Mouse (Mus musculus) granulocyte monocyte progenitor cell, adult 5-6 weeks (primary cell): ENCODE data around the gene Bcl2l12. TPM values are rescaled to one million over a fixed set of nuclear protein-coding genes. Genes with fewer than 3 reads are reported as not detected.
"Not testable (repeated sequence)": the region's sequence is repeated elsewhere in the genome, so short reads cannot be mapped to it uniquely, and the experiment has no call there.

ENCODE experiments used
- ATAC-seq: replicated peaks from 2 replicates; pipeline ENCODE4 v1.8.0; 2016; ENCODE audit warnings: mild to moderate bottlenecking, moderate TSS enrichment, inconsistent platforms; ENCODE audit not compliant: poor library complexity, severe bottlenecking
- total RNA-seq, 2 experiments: library from RNA; stranded (forward) in 1 of 2; stranded (reverse) in 1 of 2; fragments of 200-712, 200-1000 nt in 1 of 2; fragments of >200 nt in 1 of 2; fragmentation: Nextera tagmentation in 1 of 2; gene quantifications; 2 replicates each; pipeline ENCODE4 v1.2.3; 2014 to 2017

Gene Bcl2l12
- total RNA-seq (2014; fragmentation: Nextera tagmentation) (19.4 and 57.9 TPM in 2 replicates), total RNA-seq (2017) (18.4 and 32.9 TPM in 2 replicates)

DNA sequence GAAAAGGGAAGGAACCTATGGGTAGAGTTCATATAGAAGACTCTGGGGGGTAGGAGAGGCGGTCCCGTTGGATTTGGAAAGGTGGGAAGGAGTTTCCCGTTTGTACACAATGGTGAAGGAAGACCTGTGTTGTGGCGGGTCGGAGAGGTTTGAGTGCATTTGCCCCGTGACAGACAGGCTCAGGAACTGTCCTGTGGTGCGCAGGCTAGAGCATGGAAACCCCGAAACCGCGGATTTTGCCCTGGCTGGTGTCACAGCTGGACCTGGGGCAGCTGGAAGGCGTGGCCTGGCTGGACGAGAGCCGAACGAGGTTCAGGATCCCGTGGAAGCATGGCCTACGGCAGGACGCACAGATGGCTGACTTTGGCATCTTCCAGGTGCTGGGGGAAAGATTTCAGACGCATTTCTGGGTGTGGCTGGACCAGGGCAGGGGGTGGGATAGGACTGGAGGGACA, at the start of gene Bcl2l12:
Gene Bcl2l12 (minus strand): TSS at position 212 of the 455 bp plus-strand sequence.
- peak; percentile 53 for ATAC-seq

DNA sequence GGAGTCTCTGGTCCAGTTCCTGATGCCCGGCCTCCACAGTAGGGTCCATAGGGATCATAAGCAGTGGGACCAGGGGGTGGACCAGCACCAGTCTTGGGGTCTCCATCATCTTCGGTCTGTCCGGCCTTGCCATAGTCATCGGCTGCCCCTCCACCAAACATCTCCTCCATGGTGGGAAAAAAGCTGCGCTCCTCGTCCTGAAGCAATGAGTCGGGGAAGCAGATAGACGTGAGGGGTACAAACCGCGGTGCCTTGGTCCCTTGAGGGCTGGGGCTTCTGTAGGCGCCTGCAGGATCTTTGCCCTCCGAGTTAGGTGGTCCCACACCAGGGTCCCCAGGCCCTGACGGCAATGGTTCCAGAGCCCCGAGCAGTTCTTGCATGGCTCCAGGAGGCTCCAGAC, 49.0 kb upstream of the Bcl2l12 start:
- no peak for ATAC-seq

DNA sequence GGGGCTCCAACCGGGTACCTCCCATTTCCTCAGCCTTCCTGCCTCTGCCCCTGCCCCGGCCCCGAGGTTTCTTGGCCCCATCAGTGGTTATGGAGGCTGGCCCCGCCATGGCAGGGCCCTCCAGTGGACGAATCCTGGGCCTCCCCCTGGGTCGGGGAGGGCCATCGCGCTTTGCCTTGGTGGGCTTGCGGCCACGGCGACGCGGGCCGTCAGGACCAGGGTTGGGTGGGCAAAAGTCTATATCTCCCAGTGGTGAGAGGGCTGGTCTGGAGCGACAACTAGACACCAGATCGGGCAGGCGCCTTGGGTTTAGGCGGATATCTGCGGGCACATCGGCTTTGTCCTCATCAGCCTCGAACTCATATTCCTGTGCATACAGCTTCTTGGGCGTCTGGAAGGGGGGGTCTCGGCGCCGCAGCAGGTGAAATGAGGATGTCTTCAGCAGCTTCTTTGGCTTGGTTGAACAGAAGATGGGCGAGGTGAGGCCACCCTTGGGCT, 48.4 kb upstream of the Bcl2l12 start:
- no peak for ATAC-seq

DNA sequence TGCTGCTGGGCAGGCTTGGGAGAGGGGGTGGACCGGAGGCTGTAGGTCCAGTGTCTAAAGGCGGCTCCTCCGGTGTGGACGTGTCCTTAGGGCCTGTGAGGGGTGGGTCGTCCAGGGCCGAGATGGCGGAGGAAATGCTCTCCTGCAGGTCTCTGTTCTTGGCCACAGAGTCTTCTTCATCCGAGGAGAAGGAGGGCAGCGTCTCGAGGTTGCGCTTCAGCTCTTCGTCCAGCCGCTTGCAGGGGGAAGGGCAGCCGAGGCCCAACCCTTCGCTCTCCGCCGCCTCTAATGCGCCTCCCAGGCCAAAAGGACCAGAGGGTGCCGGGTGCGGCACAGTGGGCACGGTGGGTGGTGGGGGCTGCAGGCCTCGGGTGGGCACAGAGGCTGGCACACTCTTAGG, 47.2 kb upstream of the Bcl2l12 start:
- ATAC-seq = no peak

DNA sequence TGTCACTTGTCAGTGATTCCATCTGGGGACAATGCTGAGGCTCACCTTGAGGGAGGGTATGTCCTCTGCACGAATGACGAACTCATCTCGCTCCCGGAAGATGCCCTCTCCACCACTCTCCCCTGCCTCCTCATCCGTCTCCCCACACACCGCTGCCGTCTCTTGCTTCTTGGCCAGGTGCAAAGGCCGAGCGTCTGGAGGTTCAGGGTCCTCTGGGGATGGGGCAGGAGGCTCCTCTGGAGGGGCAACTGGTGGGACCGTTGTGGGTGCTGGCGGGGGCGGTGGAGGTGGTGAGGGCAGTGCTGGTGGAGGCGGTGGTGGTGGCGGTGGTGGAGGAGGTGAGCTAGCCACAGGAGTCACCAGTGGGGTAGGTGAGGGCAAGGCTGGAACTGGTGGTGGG, 44.8 kb upstream of the Bcl2l12 start:
- no peak for ATAC-seq

DNA sequence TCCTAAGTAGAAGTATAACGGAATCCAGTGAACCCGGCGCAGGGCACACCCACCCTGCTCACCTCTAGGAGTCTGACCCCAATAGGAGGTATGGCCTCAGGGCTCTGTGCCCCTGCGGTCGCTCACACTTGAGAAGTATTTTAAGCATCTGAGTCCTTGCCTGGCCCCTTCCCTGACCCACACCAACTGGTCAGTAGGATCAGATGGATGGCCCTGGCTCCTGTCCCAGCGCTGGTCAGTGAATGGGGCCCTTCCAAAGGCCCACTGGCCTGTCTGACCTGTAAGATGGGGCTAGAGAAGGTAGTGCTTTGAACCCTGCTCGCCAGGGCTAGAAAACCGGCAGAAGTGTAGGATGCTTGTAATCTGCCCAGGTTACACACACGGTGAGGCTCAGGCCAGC, 42.3 kb upstream of the Bcl2l12 start:
- ATAC-seq = no peak

DNA sequence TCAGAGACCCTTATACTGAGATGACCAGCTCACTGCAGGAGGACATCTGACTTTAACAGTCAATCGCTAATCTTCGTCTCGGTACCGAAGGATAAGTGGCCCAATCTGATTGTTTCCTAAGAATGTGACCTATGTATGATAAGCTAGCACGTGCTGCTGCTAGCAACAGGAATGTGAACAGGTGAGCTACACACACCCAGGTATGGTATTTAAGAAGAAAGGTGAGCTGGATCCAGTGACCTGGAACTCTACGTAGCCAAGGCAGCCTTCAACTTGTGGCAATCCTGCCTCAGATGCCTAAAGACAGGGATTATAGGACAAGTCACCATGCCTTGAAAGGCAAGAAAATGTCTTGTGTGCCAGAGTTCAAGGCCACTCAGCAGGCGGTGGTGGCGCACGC, 39.9 kb upstream of the Bcl2l12 start:
- ATAC-seq = no peak

DNA sequence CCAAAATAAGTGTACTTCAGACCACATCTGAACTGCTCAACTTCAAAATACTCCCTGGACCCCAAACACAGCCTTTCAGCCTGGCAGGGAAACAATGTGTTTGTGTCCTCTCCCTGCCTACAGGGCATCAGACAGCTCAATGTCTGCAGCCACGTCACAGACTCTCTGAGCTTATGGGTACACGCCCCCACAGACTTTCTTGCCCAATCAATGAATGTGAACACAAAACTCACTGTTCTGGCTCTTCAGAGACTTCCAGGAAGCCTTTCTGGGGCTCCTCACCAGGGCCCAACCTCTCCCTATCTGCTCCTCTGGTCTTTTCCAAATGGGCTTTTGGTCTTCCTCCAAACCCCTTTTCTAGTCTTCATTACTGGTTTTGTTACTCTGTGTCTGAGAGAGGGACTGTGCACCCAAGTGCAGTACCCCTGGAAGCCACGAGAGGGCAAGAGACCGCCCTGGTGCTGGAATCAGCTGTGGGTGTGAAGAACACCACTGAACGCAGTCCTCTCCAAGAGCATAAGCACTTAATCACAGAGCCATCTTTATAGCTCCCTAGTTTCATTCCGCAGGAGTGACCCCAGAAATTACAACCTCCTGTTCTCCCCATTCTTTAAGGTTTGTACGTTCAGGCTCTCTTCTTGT, 39.3 kb upstream of the Bcl2l12 start:
- ATAC-seq = peak; percentile 79

DNA sequence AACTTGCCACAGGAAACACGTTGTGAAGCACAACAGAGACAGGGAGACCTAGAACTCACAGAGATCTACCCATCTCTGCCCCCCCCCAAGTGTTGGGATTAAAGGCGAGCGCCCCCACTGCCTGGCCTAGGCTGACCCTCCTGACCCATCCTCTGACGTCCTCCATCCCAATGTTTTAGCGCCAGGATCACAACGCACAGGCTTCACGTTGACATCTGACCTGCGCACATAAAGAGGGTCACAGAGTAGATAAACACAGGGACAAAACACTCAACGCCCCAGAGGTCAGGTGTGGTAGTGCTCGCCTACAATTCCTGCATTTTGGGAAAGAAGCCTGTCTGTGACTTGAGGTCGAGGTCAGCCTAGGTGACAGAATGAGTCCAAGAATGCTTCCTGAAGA, 38.2 kb upstream of the Bcl2l12 start:
- ATAC-seq = no peak

DNA sequence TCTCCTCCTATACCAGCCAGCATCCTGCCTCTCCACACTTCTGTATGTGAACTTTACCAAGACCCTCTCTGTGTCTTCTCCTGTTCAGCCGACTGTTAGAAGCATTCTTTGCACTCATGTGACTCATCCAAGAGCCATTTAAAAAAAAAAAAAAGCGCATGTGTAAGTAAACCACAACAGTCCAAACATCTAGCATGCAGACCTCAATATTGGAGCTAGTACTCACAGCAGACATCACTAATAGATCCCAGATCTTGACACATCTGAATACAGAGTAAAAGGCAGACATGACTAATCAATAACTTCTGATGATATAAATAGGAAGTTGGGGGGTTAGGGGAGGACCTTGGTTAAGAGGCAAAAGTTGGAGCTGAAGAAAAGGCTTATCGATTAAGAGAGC, 37.1 kb upstream of the Bcl2l12 start:
- ATAC-seq = no peak

DNA sequence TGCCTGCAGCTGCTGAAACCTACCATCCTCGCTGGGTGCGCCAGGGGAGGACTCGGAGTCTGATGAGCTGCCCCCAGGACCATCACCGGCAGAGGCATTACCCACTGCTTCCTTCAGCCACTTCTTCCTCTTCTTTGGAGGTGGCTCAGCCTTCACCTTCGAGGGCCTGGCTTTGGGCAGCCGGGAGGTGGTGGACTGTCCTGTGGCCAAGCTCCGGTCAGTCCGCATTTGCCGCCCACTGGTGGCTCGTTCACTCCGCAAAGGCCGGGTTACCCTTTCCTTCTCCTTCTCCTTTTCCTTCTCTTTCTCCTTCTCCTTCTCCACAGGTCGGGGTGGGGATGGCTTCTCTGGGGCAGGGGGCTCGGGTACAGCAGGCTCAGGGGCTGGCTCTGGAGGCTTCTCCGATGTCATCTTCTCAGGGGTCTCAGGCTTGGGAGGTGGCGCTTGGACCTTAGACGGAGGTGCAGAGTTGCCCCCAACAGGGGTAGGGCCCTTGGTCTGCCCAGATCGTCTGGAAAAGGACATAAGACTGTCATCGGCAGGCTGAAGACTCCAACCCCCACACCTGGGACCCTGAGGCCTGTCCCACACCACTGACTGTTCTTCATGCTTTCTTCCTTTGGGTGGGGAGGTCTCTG, 35.3 kb upstream of the Bcl2l12 start:
- ATAC-seq = no peak

DNA sequence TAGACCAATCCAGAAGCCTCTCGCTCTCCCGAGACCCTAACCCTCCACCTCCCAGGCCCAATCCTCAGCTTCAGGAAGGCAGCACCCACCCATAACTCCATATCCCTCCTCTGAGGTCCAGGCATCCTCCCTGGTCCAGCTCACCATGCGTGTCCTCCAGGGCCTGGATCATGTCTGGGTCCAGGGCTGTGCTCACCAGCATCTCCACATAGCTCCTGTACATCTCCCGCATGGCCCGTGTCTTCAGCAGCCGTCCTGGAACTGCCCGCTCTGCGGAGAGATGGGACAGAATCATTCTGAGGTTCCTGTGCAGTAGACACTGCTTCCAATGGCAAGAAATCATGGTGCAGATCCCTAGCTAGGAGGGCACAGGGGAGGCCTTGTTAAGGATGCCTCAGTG, 32.3 kb upstream of the Bcl2l12 start:
- ATAC-seq = no peak

DNA sequence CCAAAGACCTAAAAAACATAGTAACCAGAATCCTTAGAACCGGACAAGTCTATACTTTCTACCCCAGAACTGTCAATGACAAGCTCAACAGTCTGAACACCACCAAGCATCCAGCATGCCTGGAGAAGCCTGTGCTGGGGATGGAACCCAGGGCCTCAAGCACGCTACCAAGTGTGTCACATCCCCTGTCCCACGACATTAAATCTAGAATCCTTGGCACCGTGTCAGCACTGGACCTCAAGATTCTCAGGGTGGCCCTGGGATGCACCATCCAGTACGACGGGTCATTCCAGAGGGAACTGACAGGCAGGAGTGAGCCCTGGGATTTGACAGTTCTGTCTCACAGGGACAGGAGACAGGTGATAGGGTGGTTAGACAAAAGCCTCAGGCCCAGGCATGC, 31.5 kb upstream of the Bcl2l12 start:
- ATAC-seq = no peak

DNA sequence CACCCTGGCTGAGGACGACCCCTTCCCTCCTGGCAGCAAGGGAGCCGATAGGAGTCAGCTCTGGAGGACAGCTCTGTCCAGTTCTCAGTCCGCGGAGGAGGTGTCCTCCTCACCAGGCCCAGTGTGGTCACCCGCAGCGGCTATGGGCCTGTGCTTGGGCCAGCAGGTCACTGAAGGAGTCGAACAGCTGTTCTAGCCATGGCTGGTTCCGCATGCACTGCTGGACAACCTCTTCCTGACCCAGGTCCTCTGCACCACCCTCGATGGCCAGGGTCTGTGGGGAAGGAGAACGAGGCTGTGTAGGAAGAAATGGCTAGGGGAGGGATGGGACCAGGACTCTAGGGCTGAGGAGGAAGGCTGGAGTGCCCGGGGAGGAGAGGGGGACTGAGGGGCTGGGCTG, 29.8 kb upstream of the Bcl2l12 start:
- ATAC-seq = no peak

DNA sequence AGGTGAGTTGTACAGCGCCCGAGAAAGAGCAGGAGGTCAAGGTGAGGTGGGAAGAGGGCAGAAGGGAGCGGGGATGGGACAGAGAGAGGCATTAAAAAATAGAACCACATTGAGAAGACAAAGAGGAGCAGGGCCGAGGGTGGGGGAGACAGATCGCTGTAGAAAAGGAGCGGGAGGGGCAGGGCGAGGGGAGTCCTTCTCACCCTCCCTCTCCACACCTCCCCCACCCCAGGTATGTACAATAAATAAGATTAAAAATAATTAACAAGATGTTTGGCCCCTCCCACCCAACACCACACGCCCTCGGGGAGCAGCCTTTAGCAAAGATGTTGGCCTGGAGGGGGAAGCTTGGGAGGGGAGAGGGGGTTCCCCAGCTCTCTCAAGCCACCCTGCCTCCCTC, 29.2 kb upstream of the Bcl2l12 start:
- no peak for ATAC-seq

DNA sequence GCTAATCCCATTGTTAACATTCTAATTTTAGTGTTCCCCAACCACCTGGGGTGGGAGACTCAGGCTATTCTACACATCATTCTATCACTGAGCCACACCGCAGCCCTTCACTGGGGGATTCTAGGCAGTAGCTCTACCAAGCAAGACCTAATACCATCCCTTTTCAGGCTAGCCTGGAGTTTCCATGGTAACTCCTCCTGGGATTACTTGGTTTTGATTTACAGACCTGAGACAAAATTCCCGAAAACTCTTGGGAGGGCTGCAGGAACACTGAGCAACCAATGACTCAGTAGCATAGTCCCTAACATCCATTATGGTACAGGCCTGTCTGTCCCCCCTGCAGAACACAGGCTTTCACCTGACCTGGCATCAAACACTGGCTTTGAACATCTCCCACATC, 27.7 kb upstream of the Bcl2l12 start:
- ATAC-seq = no peak

DNA sequence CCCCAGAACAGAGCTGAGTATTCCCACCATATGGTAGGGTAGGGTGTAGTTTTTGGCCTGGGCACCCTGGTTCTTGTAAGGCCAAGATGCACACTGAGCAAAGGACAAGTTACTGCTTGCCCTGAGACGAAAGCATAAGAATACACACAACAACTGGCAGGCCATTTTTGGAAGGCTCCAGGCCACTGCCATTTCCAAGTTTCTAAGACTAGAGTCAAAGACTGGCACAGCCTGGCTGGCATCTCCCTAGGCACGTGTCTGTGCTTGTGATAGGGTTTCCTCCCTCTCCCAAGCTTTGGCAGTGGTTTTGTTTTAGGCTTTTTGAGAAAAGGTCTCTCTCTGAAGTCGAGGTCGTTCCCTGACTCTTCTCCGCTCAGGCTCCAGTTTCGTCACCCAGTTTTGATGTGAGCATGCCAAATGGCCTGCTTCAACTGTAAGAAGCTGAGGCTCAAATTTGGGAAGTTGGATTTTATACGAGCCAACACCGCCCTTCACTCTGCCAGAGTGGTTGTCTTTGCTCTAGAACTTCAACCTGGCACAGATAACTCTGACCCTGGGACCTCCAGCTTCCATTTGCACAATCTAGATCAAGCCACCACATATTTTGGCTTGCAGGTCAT, 27.2 kb upstream of the Bcl2l12 start:
- no peak for ATAC-seq

DNA sequence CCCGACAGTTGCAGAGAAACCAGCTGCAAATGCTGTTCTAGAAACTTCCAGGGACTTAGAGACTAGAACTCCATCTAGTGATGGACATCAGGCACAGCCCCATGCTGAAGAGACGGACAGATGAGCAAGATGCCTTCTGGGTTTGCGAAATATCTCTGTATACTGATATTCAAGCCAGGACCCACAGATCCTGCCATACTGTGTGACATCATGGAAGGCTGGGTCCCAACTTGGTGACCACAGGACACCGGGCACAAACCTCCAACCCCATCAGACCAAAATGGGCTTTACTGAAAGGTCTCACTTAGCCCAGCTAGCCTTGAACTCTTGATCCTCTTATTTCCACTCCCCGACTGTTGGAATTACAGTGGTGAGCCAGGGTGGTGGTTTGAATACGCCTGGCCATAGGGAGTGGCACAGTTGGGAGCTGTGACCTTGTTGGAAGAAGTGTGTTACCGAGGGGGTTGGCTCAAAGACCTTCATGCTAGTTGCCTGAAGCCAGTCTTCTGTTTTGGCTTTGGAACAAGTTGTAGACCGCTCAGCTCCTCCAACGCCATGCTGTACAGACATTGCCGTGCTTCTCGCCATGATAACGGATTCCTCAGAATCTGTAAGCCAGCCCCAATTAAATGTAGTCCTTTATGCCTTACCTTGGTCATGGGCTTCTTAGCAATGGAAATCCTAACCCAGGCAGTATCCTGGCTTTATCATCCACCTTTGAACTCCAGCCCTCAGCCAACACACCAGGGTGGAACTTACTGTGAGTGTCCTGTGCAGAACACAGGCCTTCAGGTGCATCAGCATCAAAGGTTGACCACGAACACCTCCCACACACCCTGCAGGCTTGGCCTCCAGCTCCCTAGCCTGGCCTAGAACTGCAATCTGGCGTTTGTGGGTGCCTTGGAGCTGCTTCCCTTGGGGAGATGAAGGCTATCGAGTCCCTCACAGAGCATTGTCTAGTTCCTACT, 26.1 kb upstream of the Bcl2l12 start:
- ATAC-seq = peak; percentile 54

DNA sequence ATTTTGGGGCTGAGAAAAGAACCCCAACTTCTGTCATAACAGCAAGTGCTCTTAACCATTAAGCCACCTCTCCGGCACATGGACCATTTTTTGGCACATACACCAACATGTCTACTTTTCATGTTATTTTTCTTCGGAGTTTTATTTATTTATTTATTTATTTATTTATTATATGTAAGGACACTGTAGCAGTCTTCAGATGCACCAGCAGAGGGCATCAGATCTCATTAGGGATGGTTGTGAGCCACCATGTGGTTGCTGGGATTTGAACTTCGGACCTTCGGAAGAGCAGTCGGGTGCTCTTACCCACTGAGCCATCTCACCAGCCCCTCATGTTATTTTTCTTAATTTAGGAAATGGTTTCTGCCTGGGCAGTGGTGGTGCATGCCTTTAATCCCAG, 25.2 kb upstream of the Bcl2l12 start:
- not testable (repeated sequence) for ATAC-seq

DNA sequence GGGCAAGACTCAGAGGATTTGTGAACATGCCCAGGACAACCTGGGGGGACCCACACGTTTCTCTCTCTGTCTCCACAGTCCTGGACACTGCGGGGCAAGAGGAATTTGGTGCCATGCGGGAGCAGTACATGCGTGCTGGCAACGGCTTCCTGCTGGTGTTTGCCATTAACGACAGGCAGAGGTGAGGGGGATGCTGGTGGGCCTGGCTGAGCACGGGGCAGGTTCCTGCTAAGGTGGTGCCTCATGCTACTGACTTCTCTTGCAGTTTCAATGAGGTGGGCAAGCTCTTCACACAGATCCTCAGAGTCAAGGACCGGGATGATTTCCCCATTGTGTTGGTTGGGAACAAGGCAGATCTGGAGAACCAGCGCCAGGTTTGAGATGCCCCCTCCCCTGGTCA, 21.7 kb upstream of the Bcl2l12 start:
- ATAC-seq = no peak
